Mouse (Mus musculus): Measurements from ENCODE around the gene 6430571L13Rik.

GRCm38 (mm10) chr9:107366644-107367043 lies 26.2 kb downstream of the 6430571L13Rik start:
- peak; percentile 53; the same call in 1 of the 2 replicates for TF ChIP-seq CTCF (IDR thresholded peaks at IDR 0.05; ENCODE audit: extremely low read depth, insufficient read depth, insufficient read length, insufficient replicate concordance)
- TF ChIP-seq POLR2A (IDR thresholded peaks at IDR 0.05; ENCODE audit: low read depth, low read length) = no peak
